Mouse (Mus musculus): ENCODE results near the gene Dixdc1. TPM values are rescaled to one million over a fixed set of nuclear protein-coding genes. Genes with fewer than 3 reads are reported as not detected.

Dixdc1 gene
- total and polyA plus RNA-seq, 3 experiments, result 0.27 TPM; not detected in 2

DNA sequence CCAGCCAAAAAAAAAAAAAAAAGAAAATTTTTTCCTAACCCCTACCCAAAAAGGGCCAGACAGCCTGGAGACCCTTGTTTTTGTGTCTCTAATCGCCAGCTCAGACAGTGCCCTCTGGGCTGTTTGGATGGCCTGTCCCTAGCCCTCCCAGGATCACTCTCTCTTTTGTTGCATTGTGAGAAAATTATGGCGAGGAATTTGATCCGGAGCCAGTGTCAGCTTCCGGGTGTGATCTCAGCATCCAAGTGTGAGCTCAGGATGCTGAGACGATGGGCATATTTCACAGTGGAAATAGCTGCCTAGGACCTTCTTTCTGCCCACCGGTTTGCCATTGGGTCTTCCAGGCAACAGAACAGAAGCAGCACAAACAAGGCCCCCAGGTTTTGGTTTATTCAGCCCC, 11.4 kb upstream of the Dixdc1 start:
- Histone ChIP-seq H3K4me3 (ENCODE audit: low read depth, low read length) (no peak overlapping the region), H3K4me1 (ENCODE audit: insufficient read depth, low read depth, low read length) (0 out of 2 replicates have a peak, but pooled peaks cover 2% of the 10 kb centered on the region), H3K27me3 (ENCODE audit: insufficient read depth, low read length) (peaks cover 55% of the 10 kb centered on the region), H3K36me3 (replicated peaks) (no peaks in the 10 kb centered on the region), H3K9me3 (replicated peaks) (no peaks in the 10 kb centered on the region)
- ATAC-seq (ENCODE audit: extremely low read depth, insufficient number of reproducible peaks, low FRiP score, poor library complexity, severe bottlenecking), result no peak
- DNase-seq (ENCODE audit: low spot score), result no peak
- no peak for TF ChIP-seq TAL1 (conservative IDR thresholded peaks at IDR 0.05; ENCODE audit: low read depth, low read length)
- no peak for TF ChIP-seq GATA2 (IDR thresholded peaks at IDR 0.05; ENCODE audit: borderline replicate concordance, low read depth, low read length)
- TF ChIP-seq POLR2AphosphoS5 (IDR thresholded peaks at IDR 0.05; ENCODE audit: insufficient replicate concordance, low read depth, low read length), result no peak
- TF ChIP-seq GATA1 (IDR thresholded peaks at IDR 0.05; ENCODE audit: borderline replicate concordance, low read length), result no peak
- TF ChIP-seq CTCF (IDR thresholded peaks at IDR 0.05; ENCODE audit: low read depth, low read length), result no peak

- H3K36me3 ChIP-seq (replicated peaks), result no peaks in the 10 kb centered on the region
- no peak for TF ChIP-seq CTCF (IDR thresholded peaks at IDR 0.05; ENCODE audit: low read depth, low read length)
- no peak for TF ChIP-seq POLR2AphosphoS5 (IDR thresholded peaks at IDR 0.05; ENCODE audit: insufficient replicate concordance, low read depth, low read length)
- no peak for TF ChIP-seq TAL1 (conservative IDR thresholded peaks at IDR 0.05; ENCODE audit: low read depth, low read length)
- no peak for TF ChIP-seq GATA2 (IDR thresholded peaks at IDR 0.05; ENCODE audit: borderline replicate concordance, low read depth, low read length)
- no peak for TF ChIP-seq GATA1 (IDR thresholded peaks at IDR 0.05; ENCODE audit: borderline replicate concordance, low read length)
- no peaks in the 10 kb centered on the region for H3K9me3 ChIP-seq (replicated peaks)
- H3K27me3 ChIP-seq (ENCODE audit: insufficient read depth, low read length), result peaks cover 51% of the 10 kb centered on the region
- no peak for DNase-seq (ENCODE audit: low spot score)
- ATAC-seq (ENCODE audit: extremely low read depth, insufficient number of reproducible peaks, low FRiP score, poor library complexity, severe bottlenecking), result no peak
- H3K4me3 ChIP-seq (ENCODE audit: low read depth, low read length), result no peak within 1 kb of the TSS
- 0 out of 2 replicates have a peak, but pooled peaks cover 2% of the 10 kb centered on the region for H3K4me1 ChIP-seq (ENCODE audit: insufficient read depth, low read depth, low read length)
Observed at GRCm38 (mm10) chr9:50746214-50746677, 6.9 kb upstream of the Dixdc1 start, which contains the start of gene 2310030G06Rik. 2310030G06Rik (minus strand) TSS chr9:50746536.

DNA sequence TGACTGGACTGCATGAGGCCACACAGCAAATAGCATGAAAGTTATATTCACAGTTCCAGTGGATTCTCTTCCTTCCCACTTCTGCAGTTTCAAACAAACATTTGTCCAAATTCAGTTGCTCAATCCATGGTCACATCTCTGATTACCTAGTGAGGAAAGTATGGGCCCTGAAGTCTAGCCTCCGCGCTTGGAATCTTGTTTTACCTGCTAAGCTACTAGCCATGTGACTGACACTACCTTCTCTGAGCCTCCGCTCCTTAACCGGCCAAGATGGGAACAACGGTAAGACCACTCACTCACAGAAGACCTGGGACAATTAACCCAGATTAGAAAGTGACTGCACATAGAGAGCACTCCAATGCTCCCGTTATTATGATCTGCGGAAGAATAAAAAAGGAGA, 6.5 kb upstream of the Dixdc1 start:
- Histone ChIP-seq H3K9me3 (replicated peaks) (no peaks in the 10 kb centered on the region), H3K27me3 (ENCODE audit: insufficient read depth, low read length) (peaks cover 52% of the 10 kb centered on the region), H3K4me3 (ENCODE audit: low read depth, low read length) (no peak overlapping the region), H3K4me1 (ENCODE audit: insufficient read depth, low read depth, low read length) (0 out of 2 replicates have a peak, but pooled peaks cover 2% of the 10 kb centered on the region), H3K36me3 (replicated peaks) (no peaks in the 10 kb centered on the region)
- DNase-seq (ENCODE audit: low spot score), result no peak
- TF ChIP-seq CTCF (IDR thresholded peaks at IDR 0.05; ENCODE audit: low read depth, low read length) (no peak), POLR2AphosphoS5 (IDR thresholded peaks at IDR 0.05; ENCODE audit: insufficient replicate concordance, low read depth, low read length) (no peak), TAL1 (conservative IDR thresholded peaks at IDR 0.05; ENCODE audit: low read depth, low read length) (no peak), GATA1 (IDR thresholded peaks at IDR 0.05; ENCODE audit: borderline replicate concordance, low read length) (no peak), GATA2 (IDR thresholded peaks at IDR 0.05; ENCODE audit: borderline replicate concordance, low read depth, low read length) (no peak)
- no peak for ATAC-seq (ENCODE audit: extremely low read depth, insufficient number of reproducible peaks, low FRiP score, poor library complexity, severe bottlenecking)

DNA sequence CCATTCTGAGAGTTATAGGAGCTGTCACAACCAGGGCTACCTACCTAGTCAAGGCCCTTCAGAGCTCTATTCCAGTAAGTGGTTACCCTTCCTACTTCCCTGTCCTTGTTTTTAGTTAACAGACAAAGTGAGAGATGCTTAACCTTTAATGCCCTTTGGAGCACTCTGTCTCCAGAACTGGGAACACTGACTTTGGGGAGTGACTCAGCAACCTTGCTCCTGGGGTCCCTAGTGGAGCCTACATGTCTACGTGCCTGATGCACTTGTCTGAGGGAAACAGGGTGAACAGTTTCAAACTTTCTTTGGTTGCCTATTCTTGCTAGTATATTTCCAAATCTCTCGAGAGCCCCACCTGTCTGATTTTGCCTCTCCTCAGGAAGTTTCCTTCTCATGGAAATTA, 3.4 kb upstream of the Dixdc1 start:
- TF ChIP-seq CTCF (IDR thresholded peaks at IDR 0.05; ENCODE audit: low read depth, low read length) (no peak), GATA1 (IDR thresholded peaks at IDR 0.05; ENCODE audit: borderline replicate concordance, low read length) (no peak), POLR2AphosphoS5 (IDR thresholded peaks at IDR 0.05; ENCODE audit: insufficient replicate concordance, low read depth, low read length) (no peak), GATA2 (IDR thresholded peaks at IDR 0.05; ENCODE audit: borderline replicate concordance, low read depth, low read length) (no peak), TAL1 (conservative IDR thresholded peaks at IDR 0.05; ENCODE audit: low read depth, low read length) (no peak)
- Histone ChIP-seq H3K9me3 (replicated peaks) (no peaks in the 10 kb centered on the region), H3K27me3 (ENCODE audit: insufficient read depth, low read length) (peaks cover 60% of the 10 kb centered on the region), H3K4me3 (ENCODE audit: low read depth, low read length) (no peak overlapping the region), H3K4me1 (ENCODE audit: insufficient read depth, low read depth, low read length) (peaks cover 7% of the 10 kb centered on the region), H3K36me3 (replicated peaks) (no peaks in the 10 kb centered on the region)
- ATAC-seq (ENCODE audit: extremely low read depth, insufficient number of reproducible peaks, low FRiP score, poor library complexity, severe bottlenecking), result no peak
- no peak for DNase-seq (ENCODE audit: low spot score)

DNA sequence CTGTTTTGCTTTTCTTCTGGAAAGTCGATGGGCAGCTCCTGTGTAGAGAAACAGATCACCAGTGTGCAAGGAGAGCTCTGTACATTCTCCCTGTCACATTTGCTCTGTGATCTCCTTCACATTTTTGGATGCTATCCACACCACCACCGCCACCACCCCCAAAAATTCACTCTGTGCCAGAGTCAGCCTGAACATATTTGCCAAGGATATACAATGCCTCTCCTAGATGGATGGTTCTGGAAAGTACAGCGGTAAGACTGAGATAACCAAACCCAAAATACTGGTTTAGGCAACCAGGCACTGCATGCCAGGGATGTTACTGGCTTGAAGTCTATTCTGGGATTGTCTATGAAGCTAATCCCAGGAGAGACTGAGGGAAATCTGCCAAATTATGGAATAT, 2.9 kb upstream of the Dixdc1 start:
- DNase-seq (ENCODE audit: low spot score), result no peak
- peaks cover 7% of the 10 kb centered on the region for H3K4me1 ChIP-seq (ENCODE audit: insufficient read depth, low read depth, low read length)
- H3K9me3 ChIP-seq (replicated peaks), result no peaks in the 10 kb centered on the region
- H3K4me3 ChIP-seq (ENCODE audit: low read depth, low read length), result no peak overlapping the region
- peaks cover 57% of the 10 kb centered on the region for H3K27me3 ChIP-seq (ENCODE audit: insufficient read depth, low read length)
- no peaks in the 10 kb centered on the region for H3K36me3 ChIP-seq (replicated peaks)
- ATAC-seq (ENCODE audit: extremely low read depth, insufficient number of reproducible peaks, low FRiP score, poor library complexity, severe bottlenecking), result no peak
- TF ChIP-seq GATA1 (IDR thresholded peaks at IDR 0.05; ENCODE audit: borderline replicate concordance, low read length) (no peak), TAL1 (conservative IDR thresholded peaks at IDR 0.05; ENCODE audit: low read depth, low read length) (no peak), POLR2AphosphoS5 (IDR thresholded peaks at IDR 0.05; ENCODE audit: insufficient replicate concordance, low read depth, low read length) (no peak), GATA2 (IDR thresholded peaks at IDR 0.05; ENCODE audit: borderline replicate concordance, low read depth, low read length) (no peak), CTCF (IDR thresholded peaks at IDR 0.05; ENCODE audit: low read depth, low read length) (no peak)

GRCm38 (mm10) chr9:50740867-50741784, 1.8 kb upstream of the Dixdc1 start:
- H3K36me3 ChIP-seq (replicated peaks), result no peaks in the 10 kb centered on the region

More at GRCm38 (mm10) chr9:50740867-50741784, 1.8 kb upstream of the Dixdc1 start:
- Histone ChIP-seq H3K4me3 (ENCODE audit: low read depth, low read length) (no peak overlapping the region), H3K4me1 (ENCODE audit: insufficient read depth, low read depth, low read length) (peaks cover 6% of the 10 kb centered on the region), H3K27me3 (ENCODE audit: insufficient read depth, low read length) (peaks cover 46% of the 10 kb centered on the region), H3K9me3 (replicated peaks) (no peaks in the 10 kb centered on the region)
- no peak for DNase-seq (ENCODE audit: low spot score)
- no peak for ATAC-seq (ENCODE audit: extremely low read depth, insufficient number of reproducible peaks, low FRiP score, poor library complexity, severe bottlenecking)
- TF ChIP-seq CTCF (IDR thresholded peaks at IDR 0.05; ENCODE audit: low read depth, low read length) (no peak), POLR2AphosphoS5 (IDR thresholded peaks at IDR 0.05; ENCODE audit: insufficient replicate concordance, low read depth, low read length) (no peak), TAL1 (conservative IDR thresholded peaks at IDR 0.05; ENCODE audit: low read depth, low read length) (no peak), GATA1 (IDR thresholded peaks at IDR 0.05; ENCODE audit: borderline replicate concordance, low read length) (no peak), GATA2 (IDR thresholded peaks at IDR 0.05; ENCODE audit: borderline replicate concordance, low read depth, low read length) (no peak)

Data from G1E (cell line).